Mouse (Mus musculus): ENCODE measurements around the gene Stum. TPM values are rescaled to one million over a fixed set of nuclear protein-coding genes. Genes with fewer than 3 reads are reported as not detected.
"Not testable (repeated sequence)": the region's sequence is repeated elsewhere in the genome, so short reads cannot be mapped to it uniquely, and the experiment has no call there.

The Stum gene
- polyA plus RNA-seq, 1 experiment from 2014 or later: not detected

GRCm38 (mm10) chr1:180390746-180391574 lies 92.3 kb downstream of the Stum start:
- in situ Hi-C loops (cut with MboI; ENCODE audit: low pct_unique_long_range_greater_than_20kb): no loop called here
- no peak for ATAC-seq
- H3K27me3 ChIP-seq: no peaks in the 10 kb centered on the region
- no peak for DNase-seq (ENCODE audit: low read depth, low spot score)
- no peak for TF ChIP-seq CTCF (IDR thresholded peaks at IDR 0.05)
- ChIA-PET CTCF (interaction anchor here (1.6 to 1.8 kb wide), 2 partner anchors 10 to 122 kb away, joined by 5 read pairs; no protein-coding TSS in a partner anchor), POLR2A (no interaction called here)

- ATAC-seq (no peak), DNase-seq (ENCODE audit: low read depth, low spot score) (no peak)
- H3K27me3 ChIP-seq: no peaks in the 10 kb centered on the region
- no peak for TF ChIP-seq CTCF (IDR thresholded peaks at IDR 0.05)
- ChIA-PET CTCF (interaction anchor here (1.6 to 3.3 kb wide), 3 partner anchors 11 to 122 kb away, joined by 5 to 12 read pairs (median 5); no protein-coding TSS in a partner anchor), POLR2A (interaction anchor here (2.0 kb wide), 1 partner anchor 12 kb away, joined by 4 read pairs; no protein-coding TSS in a partner anchor)
- in situ Hi-C loops (cut with MboI; ENCODE audit: low pct_unique_long_range_greater_than_20kb): no loop called here
These were observed 93.0 kb downstream of the Stum start for GRCm38 (mm10) chr1:180390321-180390731.

- POLR2A ChIA-PET: interaction anchor here (2.0 kb wide), 1 partner anchor 13 kb away, joined by 4 read pairs; no protein-coding TSS in a partner anchor
- in situ Hi-C loops (cut with MboI; ENCODE audit: low pct_unique_long_range_greater_than_20kb); DNase-seq (ENCODE audit: low read depth, low spot score): not testable (repeated sequence)
These were observed 94.0 kb downstream of the Stum start for GRCm38 (mm10) chr1:180389213-180389760.

GRCm38 (mm10) chr1:180388481-180388880 lies 94.8 kb downstream of the Stum start:
- no peak for DNase-seq (ENCODE audit: low read depth, low spot score)
- in situ Hi-C loops (cut with MboI; ENCODE audit: low pct_unique_long_range_greater_than_20kb): no loop called here
- no peaks in the 10 kb centered on the region for H3K27me3 ChIP-seq
- ChIA-PET POLR2A (interaction anchor here (0.6 to 2.0 kb wide), 5 partner anchors 14 to 552 kb away, joined by 3 to 4 read pairs (median 3); no protein-coding TSS in a partner anchor), CTCF (interaction anchor here (1.1 to 3.3 kb wide), 9 partner anchors 15 to 120 kb away, joined by 3 to 12 read pairs (median 5); no protein-coding TSS in a partner anchor)
- no peak for ATAC-seq
- no peak for TF ChIP-seq CTCF (IDR thresholded peaks at IDR 0.05)

More at GRCm38 (mm10) chr1:180389213-180389760, 94.0 kb downstream of the Stum start:
- CTCF ChIA-PET: interaction anchor here (1.2 to 3.3 kb wide), 7 partner anchors 18 to 121 kb away, joined by 3 to 12 read pairs (median 5); no protein-coding TSS in a partner anchor
- H3K27me3 ChIP-seq, ATAC-seq: not testable (repeated sequence)

GRCm38 (mm10) chr1:180387750-180388480 lies 95.4 kb downstream of the Stum start:
- ATAC-seq (no peak), DNase-seq (ENCODE audit: low read depth, low spot score) (no peak)
- H3K27me3 ChIP-seq: no peaks in the 10 kb centered on the region
- CTCF ChIA-PET: interaction anchor here (0.7 to 3.4 kb wide), 13 partner anchors 9 to 119 kb away, joined by 3 to 12 read pairs (median 5); no protein-coding TSS in a partner anchor
- no peak for TF ChIP-seq CTCF (IDR thresholded peaks at IDR 0.05)
- POLR2A ChIA-PET: interaction anchor here (0.6 to 2.0 kb wide), 8 partner anchors 14 to 552 kb away, joined by 3 to 5 read pairs (median 3); partner anchors contain the start of gene Itpkb
- in situ Hi-C loops (cut with MboI; ENCODE audit: low pct_unique_long_range_greater_than_20kb): no loop called here

- no peak for TF ChIP-seq CTCF (IDR thresholded peaks at IDR 0.05)
- no peaks in the 10 kb centered on the region for H3K27me3 ChIP-seq
- DNase-seq (ENCODE audit: low read depth, low spot score): peak; percentile 88
- ChIA-PET POLR2A (interaction anchor here (0.7 to 1.3 kb wide), 9 partner anchors 13 to 110 kb away, joined by 3 to 5 read pairs (median 3); partner anchors contain the start of gene Itpkb), CTCF (interaction anchor here (0.6 to 3.4 kb wide), 14 partner anchors 9 to 119 kb away, joined by 3 to 12 read pairs (median 4); partner anchors contain the start of gene Itpkb)
- in situ Hi-C loops (cut with MboI; ENCODE audit: low pct_unique_long_range_greater_than_20kb): no loop called here
- peak; percentile 96 for ATAC-seq
These were observed 96.2 kb downstream of the Stum start for GRCm38 (mm10) chr1:180386951-180387749.

- no peak for TF ChIP-seq CTCF (IDR thresholded peaks at IDR 0.05)
These were observed 98.0 kb downstream of the Stum start for GRCm38 (mm10) chr1:180385308-180385707.

GRCm38 (mm10) chr1:180384486-180384885 lies 98.8 kb downstream of the Stum start:
- TF ChIP-seq CTCF (IDR thresholded peaks at IDR 0.05): no peak
- in situ Hi-C loops (cut with MboI; ENCODE audit: low pct_unique_long_range_greater_than_20kb): no loop called here
- POLR2A ChIA-PET: no interaction called here
- CTCF ChIA-PET: interaction anchor here (2.2 to 3.4 kb wide), 2 partner anchors 9 to 38 kb away, joined by 4 to 12 read pairs; no protein-coding TSS in a partner anchor
- ATAC-seq (no peak), DNase-seq (ENCODE audit: low read depth, low spot score) (no peak)
- H3K27me3 ChIP-seq: no peaks in the 10 kb centered on the region

More at GRCm38 (mm10) chr1:180385308-180385707, 98.0 kb downstream of the Stum start:
- POLR2A ChIA-PET: no interaction called here
- in situ Hi-C loops (cut with MboI; ENCODE audit: low pct_unique_long_range_greater_than_20kb): no loop called here
- ATAC-seq (no peak), DNase-seq (ENCODE audit: low read depth, low spot score) (no peak)
- no peaks in the 10 kb centered on the region for H3K27me3 ChIP-seq
- CTCF ChIA-PET: interaction anchor here (1.1 to 3.4 kb wide), 4 partner anchors 9 to 116 kb away, joined by 3 to 12 read pairs (median 6); no protein-coding TSS in a partner anchor

- in situ Hi-C loops (cut with MboI; ENCODE audit: low pct_unique_long_range_greater_than_20kb): no loop called here
- ChIA-PET POLR2A (no interaction called here), CTCF (interaction anchor here (2.2 kb wide), 1 partner anchor 9 kb away, joined by 4 read pairs; no protein-coding TSS in a partner anchor)
- H3K27me3 ChIP-seq: no peaks in the 10 kb centered on the region
- no peak for ATAC-seq
- DNase-seq (ENCODE audit: low read depth, low spot score): no peak
- TF ChIP-seq CTCF (IDR thresholded peaks at IDR 0.05): no peak
These were observed 99.4 kb downstream of the Stum start for GRCm38 (mm10) chr1:180383884-180384283.

Other genes starting within 250 kb of the Stum start
- gene Psen2, start 220.1 kb downstream of the Stum start, polyA plus RNA-seq (2021): 20.6 TPM
- gene Itpkb, start 153.0 kb downstream of the Stum start, polyA plus RNA-seq (2021): 15.4 TPM
- gene Parp1, start 85.4 kb upstream of the Stum start, polyA plus RNA-seq (2021): 99.1 TPM
- gene Lin9, start 157.6 kb upstream of the Stum start, polyA plus RNA-seq (2021): 13.7 TPM
- not detected for gene Mixl1, start 213.5 kb upstream of the Stum start, polyA plus RNA-seq (2021)
- 53.4 TPM for gene Acbd3, start 242.5 kb upstream of the Stum start, polyA plus RNA-seq (2021)